Mouse (Mus musculus): ENCODE results near the gene Sec16a. TPM values are rescaled to one million over a fixed set of nuclear protein-coding genes. Genes with fewer than 3 reads are reported as not detected.
"Not testable (repeated sequence)": the region's sequence is repeated elsewhere in the genome, so short reads cannot be mapped to it uniquely, and the experiment has no call there.

Gene Sec16a
- polyA plus RNA-seq, 1 experiment from 2014 or later = 12.9 TPM

DNA sequence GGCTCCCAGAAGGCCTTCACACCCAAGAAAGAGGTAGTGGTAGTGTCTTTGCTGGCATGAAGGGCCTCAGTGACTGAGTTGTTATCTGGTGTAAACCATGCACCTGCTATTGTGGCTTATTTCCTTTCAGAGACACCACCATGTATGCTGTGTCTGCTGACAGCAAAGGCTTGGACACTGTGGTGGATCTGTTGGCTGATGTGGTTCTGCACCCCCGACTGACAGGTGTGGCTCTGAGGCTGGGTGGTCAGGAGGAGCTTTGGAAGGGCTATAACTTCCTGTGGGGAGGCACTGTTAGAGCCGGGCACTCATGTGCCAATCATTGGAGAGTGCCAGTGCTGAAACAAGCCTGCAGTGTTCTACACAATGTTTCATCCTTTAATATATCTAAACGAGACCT is 54.1 kb downstream of the Sec16a start:
- DNase-seq (ENCODE audit: low spot score) = no peak

- DNase-seq (ENCODE audit: low spot score) = peak; percentile 93
These were observed 55.8 kb downstream of the Sec16a start, which contains the start of the genes Entr1 and Pmpca for GRCm38 (mm10) chr2:26389154-26389690. Gene Entr1, minus strand, starts transcription at chr2:26389316. Gene Pmpca, plus strand, starts transcription at chr2:26389339.

GRCm38 (mm10) chr2:26388682-26389153 is 56.3 kb downstream of the Sec16a start:
- DNase-seq (ENCODE audit: low spot score) = peak; percentile 35

GRCm38 (mm10) chr2:26387713-26388112 is 57.3 kb downstream of the Sec16a start:
- DNase-seq (ENCODE audit: low spot score) = no peak

- DNase-seq (ENCODE audit: low spot score) = not testable (repeated sequence)
These were observed 64.1 kb downstream of the Sec16a start for GRCm38 (mm10) chr2:26380871-26381270.

DNA sequence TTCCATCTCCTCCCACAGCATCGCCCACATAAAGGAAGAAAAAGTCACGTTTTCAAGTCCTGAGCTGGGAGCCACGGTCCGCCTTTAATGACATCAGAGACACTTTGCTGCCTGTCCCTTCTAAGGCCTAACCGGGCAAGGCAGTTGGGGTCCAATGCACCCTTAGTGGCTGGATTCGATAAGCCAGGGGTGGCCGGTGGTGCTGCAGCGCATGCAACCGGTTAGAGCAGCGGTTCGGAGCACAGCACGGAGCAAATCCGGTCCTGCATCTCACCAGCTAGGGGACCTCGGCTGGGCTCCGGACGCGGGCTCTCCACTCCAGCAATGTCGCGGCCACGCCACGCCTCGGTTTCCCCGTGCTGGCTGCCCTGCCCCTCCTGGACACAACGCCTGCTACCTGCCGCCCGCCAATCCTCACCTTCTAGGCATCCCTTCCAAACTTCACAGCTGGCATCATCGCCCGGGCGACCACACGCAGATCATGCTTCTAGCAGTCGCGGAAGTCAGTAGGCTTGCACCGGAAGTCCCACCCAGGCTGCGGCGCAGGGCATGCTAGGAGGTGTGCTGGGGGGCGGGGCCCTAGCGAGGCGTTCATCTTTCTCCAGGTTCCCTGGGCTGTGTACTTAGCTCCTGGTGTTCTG is 64.8 kb downstream of the Sec16a start, which contains the start of gene Snapc4:
Gene Snapc4 (minus strand): TSS at position 523 of the 641 bp plus-strand sequence.
- DNase-seq (ENCODE audit: low spot score) = peak; percentile 87

DNA sequence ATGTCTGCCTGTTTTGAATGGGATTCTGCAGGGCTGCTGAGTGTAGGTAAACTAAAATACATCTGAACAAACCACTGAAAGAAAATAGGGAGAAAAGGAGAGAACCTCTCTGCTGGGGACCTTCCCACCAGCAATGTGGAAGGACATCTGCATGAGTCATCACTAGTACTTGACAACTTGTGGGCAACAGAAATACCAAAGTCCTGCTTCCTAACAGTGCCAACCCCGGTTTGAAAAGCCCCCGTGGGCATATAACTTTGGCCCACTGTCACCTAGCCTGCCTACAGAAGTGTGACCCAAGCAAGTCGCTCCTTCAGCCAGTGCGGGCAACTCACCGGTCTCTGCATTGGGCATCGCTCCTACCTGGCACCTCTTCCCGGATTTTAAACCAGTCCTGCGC is 72.6 kb downstream of the Sec16a start:
- DNase-seq (ENCODE audit: low spot score) = no peak

DNA sequence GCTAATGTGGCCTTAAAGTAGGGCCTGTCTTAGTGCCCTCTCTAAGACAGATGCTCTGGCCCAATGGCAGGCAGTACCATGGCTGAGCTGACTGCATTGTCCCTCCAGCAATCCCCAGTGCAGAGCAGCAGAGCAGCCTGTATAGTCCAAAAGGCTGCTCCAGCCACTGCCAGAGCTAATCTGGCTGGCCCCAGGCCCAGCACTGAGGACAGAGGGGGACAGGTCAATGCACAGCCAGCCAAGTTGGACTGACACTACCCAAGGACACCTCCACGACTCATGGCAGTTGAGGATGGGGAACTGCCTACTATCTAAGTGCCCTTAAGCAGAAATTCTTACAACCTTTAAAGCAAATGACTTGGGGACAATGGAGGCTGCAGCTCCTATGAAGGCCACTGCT is 76.4 kb downstream of the Sec16a start:
- no peak for DNase-seq (ENCODE audit: low spot score)

DNA sequence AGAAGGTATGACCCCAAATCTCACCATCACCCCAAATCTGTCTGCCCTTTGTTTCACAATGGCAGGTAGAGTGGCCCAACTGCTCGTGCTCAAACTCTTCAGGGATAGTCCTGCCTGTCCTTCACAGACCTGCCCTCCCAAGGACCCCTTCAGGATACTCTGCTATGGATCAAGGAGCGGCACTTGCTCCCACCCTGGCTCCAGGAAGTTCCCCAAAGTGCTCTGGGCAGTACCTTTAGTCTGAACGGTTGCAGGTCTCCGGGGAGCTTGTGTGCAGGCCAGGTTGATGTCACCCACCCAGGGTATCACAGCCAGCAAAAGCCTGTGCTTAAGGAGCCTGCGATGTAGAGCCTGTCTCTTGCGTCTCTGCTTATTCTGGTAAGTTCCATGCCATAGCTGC is 77.1 kb downstream of the Sec16a start:
- DNase-seq (ENCODE audit: low spot score) = no peak

DNA sequence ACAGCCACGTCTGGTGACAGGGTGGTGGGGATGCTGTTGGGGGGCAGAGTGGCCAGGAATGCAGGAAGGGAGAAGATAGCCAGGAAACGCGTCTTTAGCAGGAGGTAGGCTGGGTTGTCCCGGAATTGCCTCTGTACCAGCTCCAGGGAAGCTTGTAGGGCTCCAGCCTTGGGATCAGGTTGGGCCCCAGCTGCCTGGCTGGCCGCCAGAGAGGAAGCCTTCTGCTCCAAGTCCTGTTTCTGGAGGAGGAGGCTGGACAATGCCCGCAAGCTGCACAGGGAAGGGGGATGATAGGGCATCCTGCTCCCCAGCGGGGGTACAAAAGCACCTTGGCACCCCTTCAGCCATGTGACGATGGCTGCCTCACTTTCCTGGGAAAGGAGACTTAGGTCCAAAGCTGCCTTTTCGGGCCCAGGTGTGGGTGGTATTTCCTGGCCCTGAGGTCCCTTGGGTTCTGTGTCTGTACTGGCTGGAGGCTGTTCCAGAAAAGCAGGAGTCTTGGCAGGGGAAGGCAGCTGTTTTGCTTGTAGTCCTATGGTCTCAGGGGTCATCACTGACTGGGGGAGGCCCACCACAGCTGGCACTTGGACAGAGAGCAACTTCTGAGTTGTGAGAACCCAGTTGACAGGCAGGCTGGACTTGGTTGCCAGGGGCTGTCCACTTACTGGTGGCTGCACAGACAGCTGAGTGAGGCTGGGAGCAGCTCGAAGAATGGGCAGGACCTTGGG is 80.1 kb downstream of the Sec16a start:
- no peak for DNase-seq (ENCODE audit: low spot score)

GRCm38 (mm10) chr2:26363481-26363880 is 81.5 kb downstream of the Sec16a start:
- no peak for DNase-seq (ENCODE audit: low spot score)

DNA sequence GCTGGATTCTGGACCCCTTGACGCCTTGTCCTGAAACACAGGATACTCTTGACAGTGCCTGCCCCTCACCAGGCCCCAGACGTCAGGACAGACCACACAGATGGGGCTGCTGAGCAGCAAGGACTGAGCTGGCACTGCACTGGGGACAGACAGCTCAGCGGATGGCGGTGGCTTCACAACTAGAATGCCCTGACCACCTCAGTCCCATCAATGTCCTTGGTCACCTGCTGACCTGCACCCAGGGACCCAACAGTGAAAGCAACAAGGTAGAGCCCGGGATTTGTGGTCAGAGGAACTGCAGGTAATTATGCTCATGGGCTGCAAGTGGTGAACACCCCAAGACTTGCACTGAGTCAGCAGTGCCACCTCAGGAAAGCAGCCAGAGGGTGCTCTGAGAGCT is 82.0 kb downstream of the Sec16a start:
- DNase-seq (ENCODE audit: low spot score) = no peak

GRCm38 (mm10) chr2:26360772-26361171 is 84.2 kb downstream of the Sec16a start, which contains the start of gene Card9:
Gene Card9, minus strand, starts transcription at chr2:26360918.
- no peak for DNase-seq (ENCODE audit: low spot score)

- DNase-seq (ENCODE audit: low spot score) = peak; percentile 27
These were observed 85.0 kb downstream of the Sec16a start for GRCm38 (mm10) chr2:26359983-26360382.

Small RNA genes within 50 kb of the gene (microRNA-seq; reads per million reads assigned to microRNA genes)
- gene Mir6996 (ENCODE audit: borderline number of aligned reads) = 4.2 reads per million, percentile 3 among the genes with 10 or more reads in this experiment

Other genes starting within 250 kb of the Sec16a start
- gene Lhx3, start 236.9 kb downstream of the Sec16a start, polyA plus RNA-seq (2015; fragmentation: Nextera tagmentation; extraction: Ambion mirVana) = 0.17 and 0.22 TPM in 2 replicates
- 15.2 and 15.3 TPM in 2 replicates for gene Qsox2, start 207.7 kb downstream of the Sec16a start, polyA plus RNA-seq (2015; fragmentation: Nextera tagmentation; extraction: Ambion mirVana)
- 0.04 TPM in 2 replicates for gene Ccdc187, start 150.7 kb downstream of the Sec16a start, polyA plus RNA-seq (2015; fragmentation: Nextera tagmentation; extraction: Ambion mirVana)
- 12.5 and 13.7 TPM in 2 replicates for gene Gpsm1, start 129.7 kb downstream of the Sec16a start, polyA plus RNA-seq (2015; fragmentation: Nextera tagmentation; extraction: Ambion mirVana)
- 22.2 and 24.5 TPM in 2 replicates for gene Dnlz, start 93.1 kb downstream of the Sec16a start, polyA plus RNA-seq (2015; fragmentation: Nextera tagmentation; extraction: Ambion mirVana)
- 15.9 and 17.1 TPM in 2 replicates for gene Card9, start 84.3 kb downstream of the Sec16a start, polyA plus RNA-seq (2015; fragmentation: Nextera tagmentation; extraction: Ambion mirVana)
- gene Snapc4, start 64.6 kb downstream of the Sec16a start, polyA plus RNA-seq (2015; fragmentation: Nextera tagmentation; extraction: Ambion mirVana) = 14.2 and 19.4 TPM in 2 replicates
- 164 and 184 TPM in 2 replicates for gene Entr1, start 55.9 kb downstream of the Sec16a start, polyA plus RNA-seq (2015; fragmentation: Nextera tagmentation; extraction: Ambion mirVana)
- 81.8 and 83.4 TPM in 2 replicates for gene Pmpca, start 55.9 kb downstream of the Sec16a start, polyA plus RNA-seq (2015; fragmentation: Nextera tagmentation; extraction: Ambion mirVana)
- 13.9 and 14.1 TPM in 2 replicates for gene Inpp5e, start 36.0 kb downstream of the Sec16a start, polyA plus RNA-seq (2015; fragmentation: Nextera tagmentation; extraction: Ambion mirVana)
- 44.3 and 54.9 TPM in 2 replicates for gene Notch1, start 71.4 kb upstream of the Sec16a start, polyA plus RNA-seq (2015; fragmentation: Nextera tagmentation; extraction: Ambion mirVana)
- gene Egfl7, start 134.8 kb upstream of the Sec16a start, polyA plus RNA-seq (2015; fragmentation: Nextera tagmentation; extraction: Ambion mirVana) = 43.6 and 50.0 TPM in 2 replicates
- gene Gm20532, start 141.4 kb upstream of the Sec16a start, polyA plus RNA-seq (2015; fragmentation: Nextera tagmentation; extraction: Ambion mirVana) = not detected in 2 replicates
- gene Agpat2, start 159.2 kb upstream of the Sec16a start, polyA plus RNA-seq (2015; fragmentation: Nextera tagmentation; extraction: Ambion mirVana) = 14.7 and 14.9 TPM in 2 replicates
- 11.9 and 12.2 TPM in 2 replicates for gene Fam69b, start 183.2 kb upstream of the Sec16a start, polyA plus RNA-seq (2015; fragmentation: Nextera tagmentation; extraction: Ambion mirVana)
- gene Lcn4, start 226.1 kb upstream of the Sec16a start, polyA plus RNA-seq (2015; fragmentation: Nextera tagmentation; extraction: Ambion mirVana) = 2.2 and 3.9 TPM in 2 replicates

Measured in thymus, postnatal 0 days (tissue).